Mouse (Mus musculus): ENCODE data around the gene Hist1h2bk.

Gene Hist1h2bk

GRCm38 (mm10) chr13:22035267-22036148, at the start of gene Hist1h2bk, which contains the start of gene Hist1h2ah:
Hist1h2bk (plus strand) TSS chr13:22035870.
Hist1h2ah (minus strand) TSS chr13:22035568.
- peak; percentile 73 for DNase-seq (ENCODE audit: low spot score)

GRCm38 (mm10) chr13:21992550-21992949, 43.1 kb upstream of the Hist1h2bk start:
- DNase-seq (ENCODE audit: low spot score), result no peak

GRCm38 (mm10) chr13:21993957-21994738, 41.5 kb upstream of the Hist1h2bk start:
- DNase-seq (ENCODE audit: low spot score), result no peak

DNA sequence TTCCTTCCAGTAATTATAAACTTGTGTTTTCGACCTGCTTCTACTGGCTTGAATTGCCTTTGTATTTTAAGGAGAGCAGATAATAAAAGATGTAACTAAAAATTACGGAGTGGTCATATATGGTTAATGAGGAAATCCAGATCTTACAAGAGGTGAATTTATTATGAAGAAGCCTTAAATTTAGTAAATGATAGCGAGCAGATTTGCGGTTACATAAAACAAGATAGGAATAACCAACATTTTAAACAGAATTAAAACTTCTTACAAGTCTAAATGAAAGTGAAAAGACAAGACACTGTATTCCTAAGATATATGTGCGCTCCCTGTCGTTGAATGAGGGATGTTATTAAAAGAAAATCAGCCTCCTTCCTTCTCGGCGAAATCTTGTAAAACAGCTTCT, 40.8 kb upstream of the Hist1h2bk start:
- no peak for DNase-seq (ENCODE audit: low spot score)

GRCm38 (mm10) chr13:21995331-21995914, 40.2 kb upstream of the Hist1h2bk start:
- DNase-seq (ENCODE audit: low spot score), result peak; percentile 21

DNA sequence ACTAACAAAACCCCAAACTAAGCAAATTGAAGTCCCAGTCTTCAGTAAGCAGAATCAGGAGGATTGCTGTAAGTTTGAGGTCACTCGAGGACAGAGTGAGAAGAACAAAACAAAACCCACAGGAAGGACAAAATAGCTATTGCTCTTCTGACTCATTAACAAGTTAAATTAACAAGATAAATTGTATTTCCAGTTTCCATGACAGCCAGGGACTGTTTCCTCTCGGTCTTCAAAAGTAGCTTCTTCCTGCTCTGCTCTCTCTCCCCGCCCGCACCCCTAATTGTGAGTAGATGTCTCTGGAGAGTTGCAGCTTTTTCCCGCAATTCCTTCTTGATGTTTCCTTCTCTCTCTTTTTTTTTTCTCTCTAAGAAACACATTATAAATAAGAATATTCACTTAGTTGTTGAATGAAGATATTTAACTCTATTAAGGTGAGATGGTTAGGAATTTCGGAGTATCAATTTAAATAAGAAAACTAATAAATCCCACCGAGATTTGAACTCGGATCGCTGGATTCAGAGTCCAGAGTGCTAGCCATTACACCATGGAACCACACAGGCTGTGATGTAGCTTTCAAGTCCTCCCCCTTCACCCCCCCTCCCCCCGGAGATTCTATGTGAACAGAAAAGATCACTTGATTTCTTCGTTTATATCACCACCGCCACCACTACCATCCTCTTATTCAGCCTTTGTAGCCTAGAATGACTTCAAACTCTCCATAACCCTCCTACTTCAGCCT, 39.4 kb upstream of the Hist1h2bk start:
- no peak for DNase-seq (ENCODE audit: low spot score)

DNA sequence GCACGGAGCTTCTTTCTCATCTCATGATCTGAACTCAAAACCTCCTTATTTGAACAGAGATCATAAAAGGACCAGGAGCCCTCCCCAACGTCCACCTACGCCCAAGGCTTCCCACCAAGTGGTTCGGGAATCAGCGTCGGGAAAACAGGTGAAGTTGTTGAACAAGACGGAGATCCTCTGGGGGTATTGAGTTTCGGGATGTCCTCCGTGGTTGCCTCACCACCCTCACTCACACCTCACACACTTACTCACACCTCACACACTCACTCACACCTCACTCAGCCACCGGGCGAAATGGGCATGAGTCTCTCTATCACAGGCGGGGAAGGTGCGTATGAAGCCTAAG, 38.9 kb upstream of the Hist1h2bk start:
- no peak for DNase-seq (ENCODE audit: low spot score)

DNA sequence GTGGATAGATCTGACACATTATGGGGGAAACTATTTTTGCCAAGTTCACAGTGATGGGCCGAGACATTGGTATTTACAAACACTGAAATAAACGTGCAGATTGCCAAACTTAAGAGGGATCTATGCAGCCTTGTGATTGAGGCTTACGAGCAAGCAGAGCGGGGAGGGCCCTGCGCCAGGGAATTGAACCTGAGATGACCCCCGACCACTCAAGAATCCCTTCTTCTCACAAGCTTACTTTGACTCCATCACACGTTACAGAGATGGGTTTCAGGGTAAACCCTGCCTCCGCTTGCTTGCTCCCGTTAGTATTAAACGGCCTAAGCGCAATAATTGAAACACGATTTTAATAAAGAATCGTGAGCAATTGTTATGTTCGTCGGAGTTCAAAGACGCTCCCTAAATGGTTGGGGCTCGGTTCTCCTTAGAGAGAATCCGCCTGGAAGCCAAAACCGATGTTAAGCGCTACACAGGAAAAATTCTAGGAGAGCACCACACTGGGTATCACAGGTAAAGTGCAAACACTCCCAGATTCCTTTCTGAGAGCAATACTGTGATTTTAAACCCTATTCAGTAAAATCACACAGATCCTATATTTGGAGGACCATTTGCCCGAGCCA, 38.4 kb upstream of the Hist1h2bk start:
- no peak for DNase-seq (ENCODE audit: low spot score)

- DNase-seq (ENCODE audit: low spot score), result no peak
These were observed 37.8 kb upstream of the Hist1h2bk start for GRCm38 (mm10) chr13:21997821-21998220.

GRCm38 (mm10) chr13:21998412-21998811, 37.3 kb upstream of the Hist1h2bk start:
- DNase-seq (ENCODE audit: low spot score), result no peak

DNA sequence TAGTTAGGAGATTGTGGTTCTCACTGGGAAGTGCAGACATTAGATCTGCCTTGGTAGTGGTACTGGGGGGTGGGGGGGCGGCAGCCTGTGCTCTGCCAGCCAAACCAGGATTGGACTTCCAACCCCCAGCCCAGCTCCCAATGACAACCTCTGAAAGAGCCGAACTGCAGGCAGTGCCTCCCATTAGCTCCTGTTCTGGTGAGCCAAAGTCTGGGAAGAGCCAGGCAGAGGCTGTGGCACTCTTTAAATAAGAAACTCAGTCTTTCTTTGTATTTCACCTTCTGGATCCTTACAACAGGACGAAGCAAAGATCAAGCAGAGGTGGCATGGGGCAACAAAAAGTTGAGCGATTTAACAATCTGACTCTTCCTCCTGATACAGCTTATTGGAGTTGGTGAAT, 36.5 kb upstream of the Hist1h2bk start:
- DNase-seq (ENCODE audit: low spot score), result no peak

DNA sequence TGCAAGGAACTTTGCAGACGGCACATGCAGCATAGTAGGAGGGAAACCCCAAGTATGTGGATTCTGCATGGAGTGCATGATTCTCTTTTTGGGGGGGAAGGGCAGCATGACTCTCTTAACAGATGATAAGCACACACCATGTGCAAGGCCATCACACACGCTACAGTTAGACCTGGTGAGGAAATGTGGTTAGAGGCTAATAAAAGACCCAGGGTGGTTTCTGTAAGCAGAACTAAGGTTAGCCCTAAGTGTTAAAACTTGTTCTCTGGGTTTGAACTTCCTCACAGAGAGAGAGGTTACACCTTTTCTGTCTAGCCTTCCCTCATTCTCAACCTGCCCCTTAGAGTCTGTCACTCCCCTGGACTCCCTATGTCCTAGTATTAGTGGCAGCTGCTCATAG, 34.3 kb upstream of the Hist1h2bk start:
- DNase-seq (ENCODE audit: low spot score), result no peak

GRCm38 (mm10) chr13:22001823-22002222, 33.8 kb upstream of the Hist1h2bk start:
- DNase-seq (ENCODE audit: low spot score), result no peak

- DNase-seq (ENCODE audit: low spot score), result no peak
These were observed 29.9 kb upstream of the Hist1h2bk start for GRCm38 (mm10) chr13:22005605-22006333.

DNA sequence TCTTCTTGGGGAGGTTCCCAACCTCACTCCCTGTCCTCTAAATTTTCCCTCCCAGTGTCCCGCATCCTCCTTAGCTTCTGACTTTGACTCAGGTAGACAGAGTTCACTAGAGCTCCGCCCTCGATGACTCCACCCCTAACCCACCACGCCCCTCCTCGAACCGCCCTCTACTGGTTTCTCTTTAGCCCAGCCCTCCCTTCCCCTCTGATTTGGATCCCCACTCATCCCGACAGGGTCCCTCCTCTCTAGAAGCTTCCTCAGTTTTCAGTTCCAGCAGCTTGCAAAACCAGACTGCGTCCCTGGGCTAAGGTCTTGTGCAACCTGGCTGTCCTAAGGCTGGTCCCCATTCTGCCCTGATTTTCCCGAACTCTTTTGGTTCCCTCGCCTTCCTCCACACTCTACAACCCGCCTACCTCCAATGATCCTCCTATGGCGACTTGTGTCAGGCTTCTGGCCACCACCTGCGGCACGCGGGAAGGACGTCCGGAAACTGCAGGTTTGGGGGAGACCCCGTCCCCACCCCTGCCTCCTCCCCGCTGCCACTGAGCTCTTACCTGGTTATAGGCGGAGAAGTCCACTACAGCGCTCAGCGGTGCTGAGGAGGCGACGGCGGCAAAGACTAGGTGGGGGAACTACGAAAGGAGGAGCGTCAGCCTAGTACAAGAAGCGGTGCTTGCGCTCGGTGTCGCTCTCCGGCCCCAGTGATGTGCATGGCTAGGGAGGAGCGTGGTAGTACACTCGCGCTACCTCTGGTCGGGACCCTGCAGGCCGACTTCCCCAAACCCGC, 29.1 kb upstream of the Hist1h2bk start:
- no peak for DNase-seq (ENCODE audit: low spot score)

DNA sequence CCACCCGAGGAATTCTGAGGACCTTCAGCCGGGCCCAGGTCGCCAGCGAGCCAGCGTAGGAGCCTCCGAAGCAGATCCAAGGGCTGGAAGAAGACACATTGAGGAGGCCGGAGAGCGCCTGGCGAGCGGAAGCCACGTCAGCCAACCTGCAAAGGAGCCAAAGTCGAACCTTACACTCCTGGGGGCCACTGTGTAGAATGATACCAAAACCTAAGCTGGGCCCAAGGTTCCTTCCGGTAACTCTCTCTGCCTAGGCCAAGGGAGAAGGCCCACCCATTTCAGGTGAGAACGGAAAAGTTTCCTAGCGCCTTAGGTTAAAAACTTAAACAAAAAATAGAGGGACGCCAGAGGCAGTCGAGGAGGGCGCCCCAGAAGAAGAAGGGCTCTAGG, 28.6 kb upstream of the Hist1h2bk start:
- DNase-seq (ENCODE audit: low spot score), result no peak

- DNase-seq (ENCODE audit: low spot score), result no peak
These were observed 27.8 kb upstream of the Hist1h2bk start for GRCm38 (mm10) chr13:22007872-22008271.

- DNase-seq (ENCODE audit: low spot score), result no peak
These were observed 27.0 kb upstream of the Hist1h2bk start for GRCm38 (mm10) chr13:22008707-22009106.

DNA sequence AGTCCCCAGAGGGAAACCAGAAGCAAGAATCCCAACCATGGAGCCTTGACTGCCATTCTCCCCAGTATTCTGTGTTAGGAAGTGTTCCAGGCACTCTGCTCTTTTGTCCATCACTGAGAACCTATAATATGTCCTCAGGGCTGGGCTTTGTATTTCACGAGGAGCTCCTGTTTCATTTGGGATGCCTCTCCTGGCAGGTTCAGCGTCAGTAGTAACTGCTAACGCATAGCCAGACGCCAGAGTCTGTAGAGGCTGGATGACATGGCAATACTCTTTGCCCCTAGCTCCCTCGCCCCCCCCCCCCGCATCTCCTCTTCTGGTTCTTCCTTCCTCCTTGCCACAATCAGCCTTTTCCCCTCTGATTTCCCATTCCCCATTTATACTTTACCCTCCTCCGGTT, 26.0 kb upstream of the Hist1h2bk start, which contains the start of gene Prss16:
Gene Prss16, minus strand, starts transcription at position 101 of the 400 bp plus-strand sequence.
- DNase-seq (ENCODE audit: low spot score), result no peak

GRCm38 (mm10) chr13:22013716-22014115, 22.0 kb upstream of the Hist1h2bk start:
- DNase-seq (ENCODE audit: low spot score), result no peak

All from ovary, postnatal 14 days (tissue).